Mouse (Mus musculus): ENCODE data around the gene E430018J23Rik. TPM values are rescaled to one million over a fixed set of nuclear protein-coding genes. Genes with fewer than 3 reads are reported as not detected.

E430018J23Rik gene
- total and polyA plus RNA-seq, 2 experiments from 2014 or later: 1.4 to 9.1 TPM

DNA sequence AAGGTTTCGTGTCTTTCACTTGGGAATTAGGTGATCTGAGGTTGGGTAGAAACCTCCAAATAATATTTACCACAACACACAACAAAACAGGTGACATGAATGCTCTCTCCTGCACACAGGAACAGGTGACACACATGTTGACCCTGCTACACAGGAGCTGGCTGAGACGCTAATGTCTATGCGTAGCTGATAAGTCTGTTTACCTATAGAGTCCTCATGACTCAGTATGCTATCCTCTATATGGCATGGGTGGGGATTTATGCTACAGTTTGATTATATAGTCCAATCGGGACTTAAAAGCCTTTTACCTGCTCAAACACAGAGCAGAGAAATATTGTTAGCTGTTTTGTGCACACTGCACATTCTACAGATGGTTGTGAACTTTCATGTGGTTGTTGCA, 33.2 kb downstream of the E430018J23Rik start:
- no peaks in the 10 kb centered on the region for H3K36me3 ChIP-seq (ENCODE audit: insufficient read depth, low read length)
- H3K4me3 ChIP-seq (ENCODE audit: low read depth, low read length): no peak overlapping the region
- peaks cover 3% of the 10 kb centered on the region; the same call in 1 of the 2 replicates for H3K27me3 ChIP-seq (ENCODE audit: insufficient read depth, low read length)
- no peak overlapping the region for H3K4me2 ChIP-seq (ENCODE audit: low read depth, low read length, poor library complexity, severe bottlenecking)
- H3K4me1 ChIP-seq (ENCODE audit: insufficient read depth, low read length): no peaks in the 10 kb centered on the region; the same call in 1 of the 2 replicates
- H3K9me3 ChIP-seq (ENCODE audit: low read length): no peaks in the 10 kb centered on the region
- no peak for TF ChIP-seq CTCF (IDR thresholded peaks at IDR 0.05)
- 83% methylated on average over 4 of the region's 4 CpGs for WGBS
- no peak overlapping the region for H3K27ac ChIP-seq (ENCODE audit: low read depth, low read length)
- DNase-seq (ENCODE audit: low spot score) (no peak), ATAC-seq (ENCODE audit: low FRiP score) (no peak)
- no peak overlapping the region for H3K9ac ChIP-seq (replicated peaks; ENCODE audit: low read length, poor library complexity, severe bottlenecking)

DNA sequence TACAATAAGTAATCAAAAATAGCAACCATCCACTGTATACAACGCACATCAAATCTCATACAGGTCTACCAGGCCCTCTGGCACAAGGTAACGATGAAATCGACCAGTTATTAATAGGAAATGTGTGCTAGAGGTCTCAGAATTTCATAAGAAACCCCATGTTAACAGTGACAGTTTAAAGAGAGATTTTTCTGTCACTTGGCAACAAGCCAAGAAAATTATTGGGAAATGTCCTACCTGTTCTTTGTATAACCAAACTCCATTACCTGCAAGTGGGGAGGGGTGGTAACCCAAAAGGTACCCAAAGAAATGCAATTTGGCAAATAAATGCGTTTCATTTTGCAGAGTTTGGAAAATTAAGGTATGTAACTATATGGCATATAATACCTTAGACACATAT, 35.0 kb downstream of the E430018J23Rik start:
- WGBS: 68% methylated on average over 4 of the region's 4 CpGs
- H3K9me3 ChIP-seq (ENCODE audit: low read length): no peaks in the 10 kb centered on the region
- no peak overlapping the region for H3K27ac ChIP-seq (ENCODE audit: low read depth, low read length)
- no peak overlapping the region for H3K9ac ChIP-seq (replicated peaks; ENCODE audit: low read length, poor library complexity, severe bottlenecking)
- H3K4me1 ChIP-seq (ENCODE audit: insufficient read depth, low read length): no peaks in the 10 kb centered on the region; the same call in 1 of the 2 replicates
- DNase-seq (ENCODE audit: low spot score): no peak
- no peak overlapping the region for H3K4me2 ChIP-seq (ENCODE audit: low read depth, low read length, poor library complexity, severe bottlenecking)
- H3K4me3 ChIP-seq (ENCODE audit: low read depth, low read length): no peak overlapping the region
- ATAC-seq (ENCODE audit: low FRiP score): no peak
- TF ChIP-seq CTCF (IDR thresholded peaks at IDR 0.05): no peak
- H3K27me3 ChIP-seq (ENCODE audit: insufficient read depth, low read length): peaks cover 3% of the 10 kb centered on the region; the same call in 1 of the 2 replicates
- no peaks in the 10 kb centered on the region for H3K36me3 ChIP-seq (ENCODE audit: insufficient read depth, low read length)

DNA sequence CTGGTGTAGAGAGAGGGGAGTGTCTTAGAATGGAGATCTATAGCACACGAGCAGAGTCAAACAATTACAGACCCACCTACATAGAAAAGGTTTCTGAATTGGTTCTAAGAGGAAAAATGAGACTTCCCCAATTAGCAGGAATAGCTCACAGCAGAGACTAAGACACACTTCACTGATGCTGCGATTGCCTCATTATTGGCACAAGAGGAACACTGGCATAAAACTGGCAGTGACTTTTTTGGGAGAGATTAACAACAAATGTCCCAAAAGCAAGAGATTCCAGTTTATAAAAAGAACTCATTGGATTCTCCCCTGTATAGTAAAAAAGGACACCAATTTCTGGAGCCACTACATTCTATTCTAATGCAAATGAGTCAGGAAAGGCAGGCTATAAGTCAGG, 35.6 kb downstream of the E430018J23Rik start:
- H3K9me3 ChIP-seq (ENCODE audit: low read length): no peaks in the 10 kb centered on the region
- no peak for TF ChIP-seq CTCF (IDR thresholded peaks at IDR 0.05)
- no peak overlapping the region for H3K4me2 ChIP-seq (ENCODE audit: low read depth, low read length, poor library complexity, severe bottlenecking)
- ATAC-seq (ENCODE audit: low FRiP score) (no peak), DNase-seq (ENCODE audit: low spot score) (no peak)
- 64% methylated on average over 2 of the region's 2 CpGs for WGBS
- no peaks in the 10 kb centered on the region for H3K4me1 ChIP-seq (ENCODE audit: insufficient read depth, low read length)
- H3K27ac ChIP-seq (ENCODE audit: low read depth, low read length): no peak overlapping the region
- H3K4me3 ChIP-seq (ENCODE audit: low read depth, low read length): no peak overlapping the region
- H3K36me3 ChIP-seq (ENCODE audit: insufficient read depth, low read length): no peaks in the 10 kb centered on the region
- peaks cover 3% of the 10 kb centered on the region; the same call in 1 of the 2 replicates for H3K27me3 ChIP-seq (ENCODE audit: insufficient read depth, low read length)
- 0 out of 2 replicates have a peak overlapping the region, but pooled peaks have one; percentile 19 for H3K9ac ChIP-seq (replicated peaks; ENCODE audit: low read length, poor library complexity, severe bottlenecking)

DNA sequence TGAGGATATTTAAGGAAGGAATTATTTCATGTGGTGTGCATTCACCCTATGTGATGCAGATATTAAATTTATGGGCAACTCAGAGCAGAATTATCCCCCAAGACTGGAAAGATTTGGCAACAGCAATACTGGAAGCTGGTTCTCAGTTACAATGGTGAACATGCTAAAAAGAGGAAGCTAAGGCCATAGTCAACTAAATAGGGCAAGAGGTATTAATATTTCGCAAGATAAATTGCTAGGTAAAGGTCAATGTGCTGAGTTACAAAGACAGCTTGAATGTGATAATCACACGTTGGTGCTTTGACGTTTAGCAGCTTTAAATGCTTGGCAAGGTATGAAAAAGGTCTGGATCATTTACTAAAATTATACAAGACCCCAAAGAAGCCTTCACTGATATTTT, 37.6 kb downstream of the E430018J23Rik start:
- H3K4me2 ChIP-seq (ENCODE audit: low read depth, low read length, poor library complexity, severe bottlenecking): no peak overlapping the region
- DNase-seq (ENCODE audit: low spot score) (no peak), ATAC-seq (ENCODE audit: low FRiP score) (no peak)
- TF ChIP-seq CTCF (IDR thresholded peaks at IDR 0.05): no peak
- no peaks in the 10 kb centered on the region for H3K9me3 ChIP-seq (ENCODE audit: low read length)
- no peak overlapping the region for H3K9ac ChIP-seq (replicated peaks; ENCODE audit: low read length, poor library complexity, severe bottlenecking)
- H3K4me3 ChIP-seq (ENCODE audit: low read depth, low read length): no peak overlapping the region
- no peaks in the 10 kb centered on the region for H3K36me3 ChIP-seq (ENCODE audit: insufficient read depth, low read length)
- no peaks in the 10 kb centered on the region for H3K4me1 ChIP-seq (ENCODE audit: insufficient read depth, low read length)
- WGBS: 70% methylated on average over 3 of the region's 3 CpGs
- no peak overlapping the region for H3K27ac ChIP-seq (ENCODE audit: low read depth, low read length)
- no peaks in the 10 kb centered on the region for H3K27me3 ChIP-seq (ENCODE audit: insufficient read depth, low read length)

DNA sequence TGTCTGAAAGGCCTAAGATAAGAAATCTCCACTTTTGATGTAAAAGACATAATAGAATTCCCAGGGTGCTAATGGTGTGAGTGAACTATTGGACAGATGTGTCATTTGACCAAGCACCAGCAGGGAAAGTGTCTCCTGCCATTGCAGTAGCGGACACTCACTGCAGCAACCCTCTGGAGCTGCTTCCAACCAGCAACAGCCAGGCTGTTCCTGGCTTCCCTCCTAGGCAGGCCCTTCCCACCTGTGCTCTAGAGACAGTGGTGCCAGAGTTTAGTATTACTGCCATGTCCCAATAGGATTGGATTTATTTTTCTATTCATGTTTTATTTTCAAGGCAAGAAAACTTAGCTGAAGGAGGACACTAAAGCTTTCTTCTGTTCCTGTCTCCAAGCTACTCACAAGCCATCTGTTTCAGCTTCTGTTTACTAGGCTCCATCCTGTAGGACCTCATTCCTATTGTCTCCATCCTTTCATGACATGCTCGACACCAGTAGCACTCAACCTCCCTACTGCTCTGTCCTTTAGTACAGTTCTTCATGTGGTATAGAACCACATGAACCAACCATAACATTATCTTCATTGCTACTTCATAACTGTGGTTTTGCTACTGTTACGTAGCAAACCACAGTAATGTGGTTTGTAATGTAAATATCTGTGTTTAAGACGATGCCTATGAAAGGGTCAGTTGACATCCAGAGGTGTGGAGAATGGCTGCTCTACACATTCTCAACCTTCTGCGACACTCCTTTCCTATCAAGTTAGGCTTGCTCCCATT, 42.0 kb downstream of the E430018J23Rik start:
- H3K9ac ChIP-seq (replicated peaks; ENCODE audit: low read length, poor library complexity, severe bottlenecking): no peak overlapping the region
- no peak overlapping the region for H3K4me3 ChIP-seq (ENCODE audit: low read depth, low read length)
- ATAC-seq (ENCODE audit: low FRiP score) (no peak), DNase-seq (ENCODE audit: low spot score) (no peak)
- no peaks in the 10 kb centered on the region for H3K4me1 ChIP-seq (ENCODE audit: insufficient read depth, low read length)
- 85% methylated on average over 5 of the region's 5 CpGs for WGBS
- H3K4me2 ChIP-seq (ENCODE audit: low read depth, low read length, poor library complexity, severe bottlenecking): no peak overlapping the region
- no peak overlapping the region for H3K27ac ChIP-seq (ENCODE audit: low read depth, low read length)
- no peak for TF ChIP-seq CTCF (IDR thresholded peaks at IDR 0.05)
- no peaks in the 10 kb centered on the region for H3K27me3 ChIP-seq (ENCODE audit: insufficient read depth, low read length)
- no peaks in the 10 kb centered on the region for H3K36me3 ChIP-seq (ENCODE audit: insufficient read depth, low read length)
- H3K9me3 ChIP-seq (ENCODE audit: low read length): no peaks in the 10 kb centered on the region

DNA sequence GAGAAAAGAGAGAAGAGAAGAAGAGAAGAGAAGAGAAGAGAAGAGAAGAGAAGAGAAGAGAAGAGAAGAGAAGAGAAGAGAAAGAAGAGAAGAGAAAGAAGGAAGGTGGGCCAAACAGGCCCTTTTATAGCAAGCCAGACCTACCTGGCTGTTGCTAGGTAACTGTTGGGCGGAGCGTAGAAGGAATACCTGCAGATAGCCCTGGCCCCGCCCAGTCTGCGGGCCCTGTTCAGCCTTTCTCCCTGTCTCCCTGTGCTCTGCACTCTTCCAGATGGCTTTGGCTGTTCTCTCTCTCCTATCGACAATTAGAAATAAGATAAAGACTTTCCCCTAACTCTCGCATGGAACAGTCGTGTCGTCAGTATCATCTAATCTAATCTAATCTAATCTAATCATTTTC, 46.8 kb downstream of the E430018J23Rik start:
- Histone ChIP-seq H3K9me3 (ENCODE audit: low read length) (no peaks in the 10 kb centered on the region), H3K4me2 (ENCODE audit: low read depth, low read length, poor library complexity, severe bottlenecking) (peak overlapping the region; percentile 89), H3K27ac (ENCODE audit: low read depth, low read length) (no peak overlapping the region), H3K4me3 (ENCODE audit: low read depth, low read length) (peak overlapping the region; percentile 88), H3K27me3 (ENCODE audit: insufficient read depth, low read length) (no peaks in the 10 kb centered on the region), H3K4me1 (ENCODE audit: insufficient read depth, low read length) (peaks cover 3% of the 10 kb centered on the region), H3K9ac (replicated peaks; ENCODE audit: low read length, poor library complexity, severe bottlenecking) (0 out of 2 replicates have a peak overlapping the region, but pooled peaks have one; percentile 98), H3K36me3 (ENCODE audit: insufficient read depth, low read length) (peaks cover 7% of the 10 kb centered on the region; the same call in 1 of the 2 replicates)
- DNase-seq (ENCODE audit: low spot score): no peak
- no peak for ATAC-seq (ENCODE audit: low FRiP score)
- TF ChIP-seq CTCF (IDR thresholded peaks at IDR 0.05): no peak
- 11% methylated on average over 8 of the region's 8 CpGs for WGBS
